Mouse (Mus musculus): ENCODE data around the gene Tbx18. TPM values are rescaled to one million over a fixed set of nuclear protein-coding genes. Genes with fewer than 3 reads are reported as not detected.

Gene Tbx18
- total and polyA plus RNA-seq, 3 experiments: not detected

GRCm38 (mm10) chr9:87740667-87741066 lies 9.6 kb upstream of the Tbx18 start:
- TF ChIP-seq CHD1 (IDR thresholded peaks at IDR 0.05; ENCODE audit: low read depth, low read length) (no peak), CTCF (conservative IDR thresholded peaks at IDR 0.05 in 1 of 2, IDR thresholded peaks at IDR 0.05 in 1 of 2; ENCODE audit: low read depth in 2 of 2, low read length in 2 of 2) (peak in 1 of 2 experiments; percentile 29; a peak in 2 of 4 replicates)
- no peak overlapping the region for H3K4me2 ChIP-seq (ENCODE audit: insufficient read depth, low read depth, poor library complexity, severe bottlenecking)
- in situ Hi-C loops (cut with MboI; ENCODE audit: low pct_ligation_motif_present, low pct_unique_long_range_greater_than_20kb, low sequenced_read_pairs): no loop called here

GRCm38 (mm10) chr9:87740241-87740645 lies 9.2 kb upstream of the Tbx18 start:
- dilution Hi-C loops (cut with MboI; ENCODE audit: extremely low pct_ligation_motif_present, extremely low pct_unique_long_range_greater_than_20kb, low sequenced_read_pairs) (no loop called here), in situ Hi-C loops (cut with MboI; ENCODE audit: low pct_ligation_motif_present, low pct_unique_long_range_greater_than_20kb, low sequenced_read_pairs) (no loop called here)
- DNase-seq (ENCODE audit: extremely low read depth): no peak
- Histone ChIP-seq H3K9ac (ENCODE audit: insufficient read depth, low read depth) (no peak overlapping the region), H3K27me3 (replicated peaks) (no peaks in the 10 kb centered on the region), H3K36me3 (replicated peaks in 1 of 2; ENCODE audit: control insufficient read depth in 1 of 2, insufficient read depth in 1 of 2, low read length in 1 of 2) (no peaks in the 10 kb centered on the region), H3K27ac (ENCODE audit: insufficient read depth, low read depth) (no peak overlapping the region), H3K79me2 (replicated peaks; ENCODE audit: control insufficient read depth, extremely low read depth, insufficient read depth, poor library complexity, severe bottlenecking) (no peaks in the 10 kb centered on the region), H3K9me3 (replicated peaks; ENCODE audit: low read length) (peaks cover 14% of the 10 kb centered on the region), H3K4me1 (ENCODE audit: control insufficient read depth in 1 of 2, insufficient read depth in 2 of 2) (no peaks in the 10 kb centered on the region), H3K4me2 (ENCODE audit: insufficient read depth, low read depth, poor library complexity, severe bottlenecking) (no peak overlapping the region), H3K4me3 (replicated peaks in 1 of 3; ENCODE audit: low read depth in 2 of 3, low read length in 2 of 3, poor library complexity in 1 of 3) (no peak overlapping the region)
- TF ChIP-seq IRF4 (IDR thresholded peaks at IDR 0.05; ENCODE audit: low read depth, low read length) (no peak), MAFK (IDR thresholded peaks at IDR 0.05; ENCODE audit: insufficient replicate concordance, low read length) (no peak), ZMIZ1 (IDR thresholded peaks at IDR 0.05; ENCODE audit: low read depth, low read length) (no peak), POLR2AphosphoS2 (IDR thresholded peaks at IDR 0.05; ENCODE audit: low read depth, low read length) (no peak), HCFC1 (IDR thresholded peaks at IDR 0.05; ENCODE audit: low read depth, low read length) (no peak), BHLHE40 (IDR thresholded peaks at IDR 0.05; ENCODE audit: low read depth, low read length) (no peak), NRF1 (IDR thresholded peaks at IDR 0.05; ENCODE audit: low read depth, low read length) (no peak), JUND (conservative IDR thresholded peaks at IDR 0.05; ENCODE audit: low read depth, low read length) (no peak), EP300 (IDR thresholded peaks at IDR 0.05; ENCODE audit: low read length) (no peak), UBTF (IDR thresholded peaks at IDR 0.05; ENCODE audit: low read depth, low read length) (no peak), ETS1 (conservative IDR thresholded peaks at IDR 0.05; ENCODE audit: low read depth, low read length) (no peak), MXI1 (IDR thresholded peaks at IDR 0.05; ENCODE audit: low read depth, low read length) (no peak), ELF1 (IDR thresholded peaks at IDR 0.05; ENCODE audit: low read depth, low read length) (no peak), JUN (IDR thresholded peaks at IDR 0.05; ENCODE audit: insufficient read depth, low read depth, low read length) (no peak)

More at GRCm38 (mm10) chr9:87740667-87741066, 9.6 kb upstream of the Tbx18 start:
- Histone ChIP-seq H3K36me3 (replicated peaks in 1 of 2; ENCODE audit: control insufficient read depth in 1 of 2, insufficient read depth in 1 of 2, low read length in 1 of 2) (no peaks in the 10 kb centered on the region), H3K9me3 (replicated peaks; ENCODE audit: low read length) (peaks cover 14% of the 10 kb centered on the region), H3K9ac (ENCODE audit: insufficient read depth, low read depth) (no peak overlapping the region), H3K27ac (ENCODE audit: insufficient read depth, low read depth) (no peak overlapping the region), H3K4me3 (replicated peaks in 1 of 3; ENCODE audit: low read depth in 2 of 3, low read length in 2 of 3, poor library complexity in 1 of 3) (no peak overlapping the region), H3K79me2 (replicated peaks; ENCODE audit: control insufficient read depth, extremely low read depth, insufficient read depth, poor library complexity, severe bottlenecking) (no peaks in the 10 kb centered on the region), H3K27me3 (replicated peaks) (no peaks in the 10 kb centered on the region), H3K4me1 (ENCODE audit: control insufficient read depth in 1 of 2, insufficient read depth in 2 of 2) (no peaks in the 10 kb centered on the region)
- dilution Hi-C loops (cut with MboI; ENCODE audit: extremely low pct_ligation_motif_present, extremely low pct_unique_long_range_greater_than_20kb, low sequenced_read_pairs): no loop called here
- no peak for DNase-seq (ENCODE audit: extremely low read depth)

Data from CH12.LX (cell line).